Mouse (Mus musculus) bone marrow macrophage, adult 2 months (primary cell): ENCODE data around the gene Polr2i.
"Not testable (repeated sequence)": the region's sequence is repeated elsewhere in the genome, so short reads cannot be mapped to it uniquely, and the experiment has no call there.

ENCODE experiments used
- CTCF ChIP-seq: IDR thresholded peaks from 2 replicates; pipeline ENCODE4 v1.5.1; 2012; ENCODE audit warnings: low read depth, mild to moderate bottlenecking, low read length, moderate library complexity
- POLR2A ChIP-seq: IDR thresholded peaks from 2 replicates; pipeline ENCODE4 v1.6.1; 2012; ENCODE audit warnings: mild to moderate bottlenecking, low read depth, low read length, borderline replicate concordance

GRCm38 (mm10) chr7:30200661-30201060 lies 31.1 kb upstream of the Polr2i start:
- not testable (repeated sequence) for TF ChIP-seq CTCF, POLR2A
